Mouse (Mus musculus) midbrain, embryonic 15.5 days (tissue): ENCODE measurements around the gene Zfp11. TPM values are rescaled to one million over a fixed set of nuclear protein-coding genes. Genes with fewer than 3 reads are reported as not detected.
"Not testable (repeated sequence)": the region's sequence is repeated elsewhere in the genome, so short reads cannot be mapped to it uniquely, and the experiment has no call there.

Experiments used
- ATAC-seq: fragments of 200-750 bp; cut with Nextera tagmentation; replicated peaks from 2 replicates; pipeline ENCODE4 v1.8.0; 2017; ENCODE audit warnings: moderate TSS enrichment
- H3K27ac ChIP-seq: fragments of 300-500 bp; sonication (generic); 2 replicates; pipeline ENCODE4 v1.5.1; 2015; ENCODE audit warnings: mild to moderate bottlenecking, inconsistent platforms
- H3K27me3 ChIP-seq: fragments of 300-500 bp; sonication (generic); replicated peaks from 2 replicates; pipeline ENCODE4 v1.6.1; 2015; ENCODE audit warnings: inconsistent platforms
- H3K36me3 ChIP-seq: fragments of 300-500 bp; sonication (generic); replicated peaks from 2 replicates; pipeline ENCODE4 v1.6.1; 2015; ENCODE audit warnings: inconsistent platforms
- H3K4me1 ChIP-seq: fragments of 300-500 bp; sonication (generic); 2 replicates; pipeline ENCODE4 v1.6.1; 2015; ENCODE audit warnings: inconsistent platforms
- H3K4me2 ChIP-seq: fragments of 300-500 bp; sonication (generic); 2 replicates; pipeline ENCODE4 v1.6.1; 2015; ENCODE audit warnings: inconsistent platforms, mild to moderate bottlenecking, moderate library complexity
- H3K4me3 ChIP-seq: fragments of 300-500 bp; sonication (generic); 2 replicates; pipeline ENCODE4 v1.5.1; 2015; ENCODE audit warnings: mild to moderate bottlenecking, inconsistent platforms
- H3K9ac ChIP-seq: fragments of 300-500 bp; sonication (generic); 2 replicates; pipeline ENCODE4 v1.6.1; 2015; ENCODE audit warnings: mild to moderate bottlenecking, inconsistent platforms
- H3K9me3 ChIP-seq: fragments of 300-500 bp; sonication (generic); 2 replicates; pipeline ENCODE4 v1.6.1; 2016; ENCODE audit warnings: inconsistent platforms
- WGBS: fragments of 180-500 bp; shearing (Covaris S2); methylation state at CpG from one replicate; pipeline ENCODE4 v1.1.7; 2015; ENCODE audit warnings: mixed read lengths; 5-methylcytosine and 5-hydroxymethylcytosine counted together
- polyA plus RNA-seq: library from polyadenylated mRNA; unstranded; fragments of >200 nt; fragmentation: Nextera tagmentation; extraction: Ambion mirVana; gene quantifications from 2 replicates; pipeline ENCODE4 v1.2.1, GENCODE M21; 2015

Gene Zfp11
- polyA plus RNA-seq: 8.5 and 8.6 TPM in 2 replicates

DNA sequence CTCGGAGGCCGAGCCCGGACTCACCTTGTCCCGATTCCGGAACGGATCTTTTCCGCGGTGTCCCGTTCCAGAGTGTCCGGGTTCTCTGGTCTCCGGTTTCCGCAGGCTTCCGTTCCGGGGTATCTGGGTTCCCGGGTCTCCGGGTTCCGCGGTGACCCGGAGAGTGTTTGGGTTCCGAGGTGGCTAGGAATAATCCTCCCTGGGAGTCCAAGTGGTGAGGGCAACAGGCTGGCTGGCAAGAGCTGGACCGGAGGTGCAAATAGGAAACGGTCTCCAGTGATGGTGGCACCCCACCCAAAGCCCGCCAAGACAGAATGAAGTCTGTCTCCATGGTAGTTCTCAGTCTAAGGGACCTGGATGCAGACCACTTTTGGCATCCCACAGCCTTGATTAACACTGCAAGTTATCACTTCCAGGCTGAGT is at the start of gene Zfp11:
TSS of gene Zfp11 (minus strand) at position 64 of the 423 bp plus-strand sequence.
- peak; percentile 82 for ATAC-seq
- H3K4me3 ChIP-seq: peak within 1 kb of the TSS; percentile 93
- peak within 1 kb of the TSS; percentile 76 for H3K27ac ChIP-seq
- H3K4me2 ChIP-seq: peak within 1 kb of the TSS; percentile 78
- peak within 1 kb of the TSS; percentile 87 for H3K9ac ChIP-seq
- no peaks in the 10 kb centered on the region for H3K27me3 ChIP-seq
- under 1% methylated on average over 23 of the region's 23 CpGs for WGBS
- peaks cover 18% of the 10 kb centered on the region for H3K4me1 ChIP-seq
- no peaks in the 10 kb centered on the region for H3K36me3 ChIP-seq
- H3K9me3 ChIP-seq: no peaks in the 10 kb centered on the region; the same call in 1 of the 2 replicates

- no peak for ATAC-seq
- WGBS: 88% methylated on average over 9 of the region's 9 CpGs
- H3K27ac ChIP-seq: no peak overlapping the region
- H3K36me3 ChIP-seq: peaks cover 12% of the 10 kb centered on the region; the same call in 1 of the 2 replicates
- H3K9me3 ChIP-seq: no peaks in the 10 kb centered on the region
- H3K9ac ChIP-seq: no peak overlapping the region
- H3K4me2 ChIP-seq: no peak overlapping the region
- H3K27me3 ChIP-seq: no peaks in the 10 kb centered on the region
- H3K4me1 ChIP-seq: peaks cover 12% of the 10 kb centered on the region
- no peak overlapping the region for H3K4me3 ChIP-seq
These were observed 47.1 kb upstream of the Zfp11 start for GRCm38 (mm10) chr5:129717016-129717415.

- Histone ChIP-seq H3K4me1 (peaks cover 12% of the 10 kb centered on the region), H3K27me3 (no peaks in the 10 kb centered on the region), H3K4me2 (peak within 1 kb of the TSS; percentile 82), H3K4me3 (peak within 1 kb of the TSS; percentile 56), H3K36me3 (peaks cover 12% of the 10 kb centered on the region; the same call in 1 of the 2 replicates), H3K27ac (peak within 1 kb of the TSS; percentile 51), H3K9me3 (no peaks in the 10 kb centered on the region), H3K9ac (peak within 1 kb of the TSS; percentile 72)
- peak; percentile 96 for ATAC-seq
- under 1% methylated on average over 33 of the region's 33 CpGs for WGBS
These were observed 45.5 kb upstream of the Zfp11 start, which contains the start of gene Mrps17 for GRCm38 (mm10) chr5:129715326-129715861. Gene Mrps17, plus strand, starts transcription at chr5:129715497.

DNA sequence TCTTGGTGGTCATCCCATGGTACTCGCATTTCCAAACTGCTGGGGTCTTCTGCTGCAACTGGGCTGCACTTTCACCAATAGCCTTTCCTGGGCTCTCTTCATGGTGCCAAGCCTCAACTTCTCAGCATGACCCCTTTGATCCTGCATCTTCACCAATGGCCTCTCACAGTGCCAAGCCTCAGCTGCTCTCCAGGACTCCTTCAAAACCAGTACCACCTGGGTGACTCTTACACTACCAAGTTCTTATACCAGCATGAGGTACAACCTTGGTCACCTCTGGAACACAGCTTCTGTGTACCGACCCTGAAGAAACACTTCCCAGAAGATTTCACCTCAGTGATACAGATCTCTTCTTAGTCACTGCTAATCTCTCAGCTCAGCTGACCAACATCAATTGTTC is 38.5 kb upstream of the Zfp11 start, which contains the start of gene Sept14:
TSS of gene Sept14 (minus strand) at position 101 of the 400 bp plus-strand sequence.
- no peaks in the 10 kb centered on the region for H3K27me3 ChIP-seq
- no peak within 1 kb of the TSS for H3K4me3 ChIP-seq
- no peak within 1 kb of the TSS for H3K4me2 ChIP-seq
- 61% methylated on average over 2 of the region's 2 CpGs for WGBS
- no peaks in the 10 kb centered on the region for H3K9me3 ChIP-seq
- H3K27ac ChIP-seq: no peak within 1 kb of the TSS
- H3K9ac ChIP-seq: no peak within 1 kb of the TSS
- no peak for ATAC-seq
- no peaks in the 10 kb centered on the region for H3K36me3 ChIP-seq
- no peaks in the 10 kb centered on the region for H3K4me1 ChIP-seq

DNA sequence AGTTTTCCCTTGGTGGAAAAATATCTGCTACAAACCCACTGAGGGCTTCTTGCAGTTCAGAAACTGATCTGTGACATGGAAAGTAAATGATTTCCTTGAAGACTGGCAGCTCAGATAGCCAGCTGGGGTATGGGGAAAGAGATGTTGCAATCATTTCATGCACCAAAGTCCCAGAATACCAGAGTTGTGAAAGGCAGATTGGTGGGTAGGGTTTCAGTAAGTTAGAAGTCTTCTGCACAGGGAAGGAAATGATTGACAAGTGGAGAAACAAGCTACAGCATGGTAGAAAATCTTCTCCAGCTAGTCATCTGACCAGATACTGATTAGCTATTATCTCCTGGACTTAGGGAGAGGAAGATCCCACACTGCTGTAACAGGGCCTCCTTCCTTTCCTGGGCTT is 33.5 kb upstream of the Zfp11 start:
- no peak for ATAC-seq
- no peak overlapping the region for H3K4me2 ChIP-seq
- H3K27ac ChIP-seq: no peak overlapping the region
- no peaks in the 10 kb centered on the region for H3K4me1 ChIP-seq
- H3K27me3 ChIP-seq: no peaks in the 10 kb centered on the region
- H3K36me3 ChIP-seq: no peaks in the 10 kb centered on the region
- no peak overlapping the region for H3K4me3 ChIP-seq
- H3K9me3 ChIP-seq: no peaks in the 10 kb centered on the region
- H3K9ac ChIP-seq: no peak overlapping the region

DNA sequence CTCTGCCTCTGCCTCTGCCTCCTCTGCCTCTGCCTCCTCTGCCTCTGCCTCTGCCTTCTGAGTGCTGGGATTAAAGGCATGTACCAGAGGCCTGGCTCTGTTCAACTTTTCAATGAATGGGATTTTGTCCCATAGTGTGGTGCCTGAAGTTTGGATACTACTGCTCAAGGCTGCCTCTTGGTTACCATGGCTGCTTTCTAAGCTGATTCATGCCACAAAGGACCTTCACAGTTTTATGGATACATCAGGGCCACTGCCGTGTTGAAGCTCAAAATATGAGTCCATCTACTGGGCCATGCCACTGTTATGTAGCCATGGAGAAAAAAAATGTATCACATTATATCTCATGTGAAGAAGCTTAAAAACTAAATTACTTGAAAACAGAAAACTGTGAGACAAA is 31.8 kb upstream of the Zfp11 start:
- H3K4me3 ChIP-seq: no peak overlapping the region
- ATAC-seq: no peak
- no peak overlapping the region for H3K4me2 ChIP-seq
- H3K27ac ChIP-seq: no peak overlapping the region
- no peak overlapping the region for H3K9ac ChIP-seq
- 73% methylated on average over 1 of the region's 1 CpGs for WGBS
- no peaks in the 10 kb centered on the region for H3K36me3 ChIP-seq
- no peaks in the 10 kb centered on the region for H3K27me3 ChIP-seq
- no peaks in the 10 kb centered on the region for H3K4me1 ChIP-seq
- H3K9me3 ChIP-seq: no peaks in the 10 kb centered on the region

DNA sequence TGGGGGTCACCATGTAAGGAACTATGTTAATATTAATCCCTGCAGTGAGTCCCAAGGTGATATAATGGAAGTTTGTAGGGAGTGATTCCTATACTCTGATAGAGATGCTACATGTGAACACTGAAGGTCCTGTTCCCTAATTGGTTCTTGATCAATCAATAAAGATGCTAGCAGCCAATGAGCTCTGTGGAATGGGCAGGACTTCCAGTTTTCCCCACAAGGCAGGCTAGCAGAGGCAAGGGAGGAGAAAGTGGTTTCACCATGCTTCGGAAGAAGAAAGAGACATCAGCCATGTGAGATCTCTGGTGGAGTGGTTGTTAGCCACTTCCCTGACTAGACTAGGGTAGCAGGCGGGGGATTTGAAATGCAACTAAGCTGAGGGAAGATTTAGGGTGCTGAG is 30.6 kb upstream of the Zfp11 start:
- no peak overlapping the region for H3K27ac ChIP-seq
- H3K27me3 ChIP-seq: no peaks in the 10 kb centered on the region
- no peaks in the 10 kb centered on the region for H3K9me3 ChIP-seq
- peak overlapping the region; percentile 13; the same call in 1 of the 2 replicates for H3K4me2 ChIP-seq
- no peak for ATAC-seq
- no peak overlapping the region for H3K9ac ChIP-seq
- WGBS: 36% methylated on average over 2 of the region's 2 CpGs
- H3K4me3 ChIP-seq: no peak overlapping the region
- no peaks in the 10 kb centered on the region for H3K36me3 ChIP-seq
- no peaks in the 10 kb centered on the region for H3K4me1 ChIP-seq

- Histone ChIP-seq H3K9me3 (no peaks in the 10 kb centered on the region), H3K27me3 (no peaks in the 10 kb centered on the region), H3K27ac (no peak overlapping the region), H3K4me1 (no peaks in the 10 kb centered on the region), H3K36me3 (no peaks in the 10 kb centered on the region), H3K4me3 (no peak overlapping the region), H3K4me2 (no peak overlapping the region), H3K9ac (no peak overlapping the region)
- WGBS: 83% methylated on average over 3 of the region's 3 CpGs
- no peak for ATAC-seq
These were observed 20.6 kb upstream of the Zfp11 start for GRCm38 (mm10) chr5:129690528-129690927.

- Histone ChIP-seq H3K9me3 (no peaks in the 10 kb centered on the region), H3K36me3 (no peaks in the 10 kb centered on the region), H3K27ac (no peak overlapping the region), H3K4me3 (no peak overlapping the region), H3K27me3 (0 out of 2 replicates have a peak, but pooled peaks cover 2% of the 10 kb centered on the region), H3K9ac (no peak overlapping the region), H3K4me2 (no peak overlapping the region), H3K4me1 (no peaks in the 10 kb centered on the region)
- WGBS: 87% methylated on average over 7 of the region's 7 CpGs
- ATAC-seq: no peak
These were observed 17.7 kb upstream of the Zfp11 start for GRCm38 (mm10) chr5:129687621-129688020.

DNA sequence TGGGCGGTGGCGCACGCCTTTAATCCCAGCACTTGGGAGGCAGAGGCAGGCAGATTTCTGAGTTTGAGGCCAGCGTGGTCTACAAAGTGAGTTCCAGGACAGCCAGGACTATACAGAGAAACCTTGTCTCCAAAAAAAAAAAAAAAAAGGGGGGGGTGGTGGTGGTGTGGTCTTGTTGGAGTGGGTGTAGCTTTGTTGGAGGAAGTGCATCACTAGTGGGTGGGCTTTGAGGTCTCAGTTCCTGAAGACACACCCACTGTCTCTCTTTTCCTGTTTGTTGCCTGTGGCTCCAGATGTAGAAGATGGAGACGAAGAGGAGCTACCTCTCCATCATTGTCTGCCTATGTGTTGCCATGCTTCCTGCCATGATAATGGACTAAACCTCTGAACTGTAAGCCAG is 15.2 kb upstream of the Zfp11 start:
- not testable (repeated sequence) for H3K27me3 ChIP-seq, H3K9me3 ChIP-seq, H3K36me3 ChIP-seq, H3K4me2 ChIP-seq, H3K9ac ChIP-seq, ATAC-seq, H3K27ac ChIP-seq, H3K4me3 ChIP-seq, H3K4me1 ChIP-seq
- WGBS: 90% methylated on average over 5 of the region's 5 CpGs

DNA sequence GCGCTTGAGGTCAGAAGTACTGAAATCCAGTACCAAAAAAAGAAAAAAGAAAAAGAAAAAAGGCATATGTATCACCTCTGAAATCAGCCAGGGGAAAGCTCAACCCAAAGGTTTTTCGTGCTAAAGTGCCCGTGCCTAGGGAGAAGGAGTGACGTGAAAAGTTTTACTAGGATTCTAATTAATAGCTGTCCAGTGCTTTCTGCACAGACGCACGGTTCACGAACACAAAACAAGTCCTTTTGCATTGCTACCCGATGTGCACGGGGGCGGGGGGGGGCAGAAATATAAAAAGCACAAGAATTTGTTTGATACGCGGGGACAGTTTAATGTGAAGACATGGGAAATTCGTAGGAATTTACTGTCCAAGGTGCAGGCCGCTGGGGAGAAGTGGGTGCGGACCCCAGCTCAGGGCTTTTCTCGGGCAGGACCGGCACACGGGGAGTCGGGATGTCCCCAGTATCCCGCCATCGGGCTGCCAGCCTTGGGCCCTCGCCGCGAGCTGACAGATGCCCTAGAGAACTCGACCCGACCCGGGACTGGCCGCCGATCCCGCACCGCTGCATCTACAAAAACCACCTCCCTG is 355 bp downstream of the Zfp11 start:
- peak; percentile 65; the same call in 1 of the 2 replicates for ATAC-seq
- H3K36me3 ChIP-seq: no peaks in the 10 kb centered on the region
- no peaks in the 10 kb centered on the region; the same call in 1 of the 2 replicates for H3K9me3 ChIP-seq
- no peaks in the 10 kb centered on the region for H3K27me3 ChIP-seq
- under 1% methylated on average over 31 of the region's 31 CpGs for WGBS
- peak overlapping the region; percentile 76 for H3K27ac ChIP-seq
- H3K4me3 ChIP-seq: peak overlapping the region; percentile 93
- H3K4me2 ChIP-seq: peak overlapping the region; percentile 78
- H3K4me1 ChIP-seq: peaks cover 18% of the 10 kb centered on the region
- peak overlapping the region; percentile 87 for H3K9ac ChIP-seq

- no peak overlapping the region for H3K4me3 ChIP-seq
- no peak overlapping the region for H3K4me2 ChIP-seq
- WGBS: 93% methylated on average over 4 of the region's 4 CpGs
- H3K27ac ChIP-seq: no peak overlapping the region
- no peaks in the 10 kb centered on the region for H3K27me3 ChIP-seq
- ATAC-seq: no peak
- peaks cover 18% of the 10 kb centered on the region for H3K4me1 ChIP-seq
- H3K9me3 ChIP-seq: no peaks in the 10 kb centered on the region
- H3K36me3 ChIP-seq: no peaks in the 10 kb centered on the region
- H3K9ac ChIP-seq: no peak overlapping the region
These were observed 2.0 kb downstream of the Zfp11 start for GRCm38 (mm10) chr5:129667851-129668250.
